Mouse (Mus musculus) c-Kit-negative CD71-positive TER-119-positive erythroid progenitor cells, embryonic 14.5 days (primary cell): ENCODE data around the gene Anapc10.
A peak's percentile ranks its signal among the peaks of the same experiment; 100 is the strongest.
"Not testable (repeated sequence)": the region's sequence is repeated elsewhere in the genome, so short reads cannot be mapped to it uniquely, and the experiment has no call there.

ENCODE experiments used
- DNase-seq: peaks from one replicate; pipeline ENCODE4 v3.0.0-alpha.2; 2013; ENCODE audit warnings: low read depth, low spot score

Anapc10 gene

GRCm38 (mm10) chr8:79711064-79711961, at the start of gene Anapc10, which contains the start of gene Abce1:
Gene Anapc10 (plus strand): TSS chr8:79711820.
Gene Abce1 (minus strand): TSS chr8:79711740.
- peak; percentile 100 for DNase-seq

GRCm38 (mm10) chr8:79676461-79676860, 35.2 kb upstream of the Anapc10 start:
- DNase-seq: no peak

GRCm38 (mm10) chr8:79679005-79679404, 32.6 kb upstream of the Anapc10 start:
- no peak for DNase-seq

- DNase-seq: not testable (repeated sequence)
These were observed 31.5 kb upstream of the Anapc10 start for GRCm38 (mm10) chr8:79680083-79680482.

- no peak for DNase-seq
These were observed 31.1 kb upstream of the Anapc10 start for GRCm38 (mm10) chr8:79680555-79680954.

GRCm38 (mm10) chr8:79680965-79681364, 30.7 kb upstream of the Anapc10 start:
- DNase-seq: no peak

- DNase-seq: not testable (repeated sequence)
These were observed 25.7 kb upstream of the Anapc10 start for GRCm38 (mm10) chr8:79685927-79686326.

- no peak for DNase-seq
These were observed 19.1 kb upstream of the Anapc10 start for GRCm38 (mm10) chr8:79692531-79692930.

GRCm38 (mm10) chr8:79706687-79707086, 4.9 kb upstream of the Anapc10 start:
- no peak for DNase-seq

GRCm38 (mm10) chr8:79712676-79713075, 1.1 kb downstream of the Anapc10 start:
- no peak for DNase-seq

GRCm38 (mm10) chr8:79721537-79721936, 9.9 kb downstream of the Anapc10 start:
- no peak for DNase-seq

GRCm38 (mm10) chr8:79723308-79723707, 11.7 kb downstream of the Anapc10 start:
- DNase-seq: no peak

GRCm38 (mm10) chr8:79724589-79724988, 13.0 kb downstream of the Anapc10 start:
- DNase-seq: no peak

- no peak for DNase-seq
These were observed 16.3 kb downstream of the Anapc10 start for GRCm38 (mm10) chr8:79727900-79728299.

GRCm38 (mm10) chr8:79734304-79734703, 22.7 kb downstream of the Anapc10 start:
- peak; percentile 42 for DNase-seq

GRCm38 (mm10) chr8:79748171-79748570, 36.6 kb downstream of the Anapc10 start:
- no peak for DNase-seq

GRCm38 (mm10) chr8:79748591-79748990, 37.0 kb downstream of the Anapc10 start:
- DNase-seq: no peak

GRCm38 (mm10) chr8:79750305-79750704, 38.7 kb downstream of the Anapc10 start:
- no peak for DNase-seq

- DNase-seq: not testable (repeated sequence)
These were observed 83.3 kb downstream of the Anapc10 start for GRCm38 (mm10) chr8:79794873-79795272.

GRCm38 (mm10) chr8:79796690-79797089, 85.1 kb downstream of the Anapc10 start:
- no peak for DNase-seq

GRCm38 (mm10) chr8:79804499-79804898, 92.9 kb downstream of the Anapc10 start:
- no peak for DNase-seq

- no peak for DNase-seq
These were observed 95.4 kb downstream of the Anapc10 start for GRCm38 (mm10) chr8:79806971-79807370.

- no peak for DNase-seq
These were observed 114.9 kb downstream of the Anapc10 start for GRCm38 (mm10) chr8:79826534-79826933.
